Mouse (Mus musculus) hindbrain, embryonic 11.5 days (tissue): ENCODE data around the gene Art2b. TPM values are rescaled to one million over a fixed set of nuclear protein-coding genes. Genes with fewer than 3 reads are reported as not detected.
"Not testable (repeated sequence)": the region's sequence is repeated elsewhere in the genome, so short reads cannot be mapped to it uniquely, and the experiment has no call there.

ENCODE experiments used
- ATAC-seq: fragments of 200-750 bp; cut with Nextera tagmentation; 2 replicates; pipeline ENCODE4 v1.8.0; 2017; ENCODE audit warnings: mild to moderate bottlenecking, moderate TSS enrichment, moderate library complexity; ENCODE audit not compliant: low FRiP score
- DNase-seq: peaks from one replicate; pipeline ENCODE4 v3.0.0-alpha.2; 2015; ENCODE audit warnings: low spot score
- H3K27ac ChIP-seq: fragments of 300-500 bp; sonication (generic); 2 replicates; pipeline ENCODE4 v1.5.1; 2014; ENCODE audit warnings: mild to moderate bottlenecking, low read depth, low read length
- H3K27me3 ChIP-seq: fragments of 300-500 bp; sonication (generic); 2 replicates; pipeline ENCODE4 v1.6.1; 2014; ENCODE audit warnings: mild to moderate bottlenecking, low read length, moderate library complexity, mixed read lengths; ENCODE audit not compliant: control insufficient read depth, insufficient read depth
- H3K36me3 ChIP-seq: fragments of 300-500 bp; sonication (generic); 2 replicates; pipeline ENCODE4 v1.6.1; 2014; ENCODE audit warnings: mild to moderate bottlenecking, low read length, moderate library complexity, mixed read lengths; ENCODE audit not compliant: control insufficient read depth, insufficient read depth
- H3K4me1 ChIP-seq: fragments of 300-500 bp; sonication (generic); replicated peaks from 2 replicates; pipeline ENCODE4 v1.6.1; 2014; ENCODE audit warnings: low read length, mixed read lengths; ENCODE audit not compliant: control insufficient read depth, insufficient read depth
- H3K4me2 ChIP-seq: fragments of 300-500 bp; sonication (generic); replicated peaks from 2 replicates; pipeline ENCODE4 v1.6.1; 2014; ENCODE audit warnings: mild to moderate bottlenecking, low read depth, low read length
- H3K4me3 ChIP-seq: fragments of 300-500 bp; sonication (generic); 2 replicates; pipeline ENCODE4 v1.5.1; 2014; ENCODE audit warnings: low read depth, low read length
- H3K9ac ChIP-seq: fragments of 300-500 bp; sonication (generic); 2 replicates; pipeline ENCODE4 v1.6.1; 2014; ENCODE audit warnings: low read depth, low read length
- H3K9me3 ChIP-seq: fragments of 300-500 bp; sonication (generic); 2 replicates; pipeline ENCODE4 v1.6.1; 2016; ENCODE audit warnings: low read length; ENCODE audit not compliant: control insufficient read depth
- WGBS: fragments of 180-500 bp; shearing (Covaris S2); extraction: QIAGEN DNeasy Blood & Tissue Kit; methylation state at CpG from one replicate; pipeline ENCODE4 v1.1.7; 2014; 5-methylcytosine and 5-hydroxymethylcytosine counted together
- polyA plus RNA-seq: library from polyadenylated mRNA; unstranded; fragments of >200 nt; fragmentation: Nextera tagmentation; extraction: Ambion mirVana; gene quantifications from 2 replicates; pipeline ENCODE4 v1.2.1, GENCODE M21; 2014

Gene Art2b
- polyA plus RNA-seq: not detected in 2 replicates

- Histone ChIP-seq H3K4me2 (no peak within 1 kb of the TSS), H3K27me3 (no peaks in the 10 kb centered on the region), H3K4me3 (no peak within 1 kb of the TSS), H3K4me1 (no peaks in the 10 kb centered on the region), H3K9ac (no peak within 1 kb of the TSS), H3K36me3 (no peaks in the 10 kb centered on the region), H3K27ac (no peak within 1 kb of the TSS), H3K9me3 (no peaks in the 10 kb centered on the region)
- no peak for ATAC-seq
- WGBS: 92% methylated on average over 5 of the region's 5 CpGs
- DNase-seq: no peak
Measured at GRCm38 (mm10) chr7:101585408-101585807, at the start of gene Art2b. Gene Art2b (minus strand): TSS chr7:101585600.

- ATAC-seq (no peak), DNase-seq (no peak)
- Histone ChIP-seq H3K36me3 (no peaks in the 10 kb centered on the region), H3K4me3 (no peak overlapping the region), H3K27me3 (no peaks in the 10 kb centered on the region), H3K9ac (no peak overlapping the region), H3K27ac (no peak overlapping the region), H3K9me3 (no peaks in the 10 kb centered on the region), H3K4me2 (no peak overlapping the region), H3K4me1 (no peaks in the 10 kb centered on the region)
- 86% methylated on average over 4 of the region's 4 CpGs for WGBS
Measured at GRCm38 (mm10) chr7:101634513-101634912, 49.1 kb upstream of the Art2b start.

DNA sequence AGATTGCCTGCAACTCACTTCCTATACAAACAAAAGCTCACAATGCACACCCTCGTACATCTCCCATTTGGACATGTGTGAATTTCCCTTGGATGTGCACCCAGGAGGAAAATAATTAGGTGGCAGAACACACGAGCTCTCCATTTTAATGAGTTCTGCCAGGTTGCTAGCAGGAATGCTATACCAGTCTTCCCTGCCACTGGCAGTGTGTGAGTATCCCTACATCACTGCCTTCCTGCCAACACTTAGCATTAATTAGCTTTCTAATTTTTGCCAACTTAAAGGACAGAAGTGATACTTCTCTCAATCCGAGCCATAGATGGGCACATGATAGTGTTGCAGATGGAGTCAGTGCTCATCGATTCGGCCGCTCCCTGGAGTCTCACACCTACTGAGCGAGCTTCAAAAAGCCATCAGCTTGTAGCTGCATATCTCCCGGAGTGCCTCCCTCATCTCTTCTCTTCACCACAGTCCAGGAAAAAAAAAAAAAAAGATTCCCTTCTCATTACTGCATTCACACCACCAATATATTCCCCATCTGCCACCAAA, 48.3 kb upstream of the Art2b start:
- 82% methylated on average over 8 of the region's 8 CpGs for WGBS
- no peak for ATAC-seq
- Histone ChIP-seq H3K27me3 (no peaks in the 10 kb centered on the region), H3K4me1 (no peaks in the 10 kb centered on the region), H3K36me3 (no peaks in the 10 kb centered on the region), H3K9me3 (no peaks in the 10 kb centered on the region), H3K27ac (no peak overlapping the region), H3K4me2 (no peak overlapping the region), H3K4me3 (no peak overlapping the region), H3K9ac (no peak overlapping the region)
- no peak for DNase-seq

DNA sequence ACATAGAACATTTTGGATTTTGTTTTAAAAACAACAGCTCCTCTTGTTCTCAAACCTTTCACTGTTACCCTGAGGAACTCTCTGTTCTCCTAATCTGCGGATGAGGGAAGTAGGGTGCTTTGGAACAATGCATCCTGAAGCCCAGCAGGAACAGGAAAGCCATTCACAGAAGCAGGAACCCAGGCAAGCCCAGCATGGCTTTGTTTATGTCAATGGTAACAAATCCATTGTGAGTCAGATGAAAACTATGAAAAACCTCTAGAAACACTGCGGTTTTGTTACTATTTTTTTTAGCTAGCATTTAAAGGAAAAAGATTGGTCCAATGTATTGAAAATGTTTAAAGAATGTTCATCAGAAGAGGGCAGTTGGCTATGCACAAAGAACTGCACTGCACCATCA, 43.1 kb upstream of the Art2b start:
- no peaks in the 10 kb centered on the region for H3K27me3 ChIP-seq
- no peak overlapping the region for H3K4me2 ChIP-seq
- H3K36me3 ChIP-seq: no peaks in the 10 kb centered on the region
- WGBS: 57% methylated on average over 2 of the region's 2 CpGs
- no peaks in the 10 kb centered on the region for H3K9me3 ChIP-seq
- DNase-seq (no peak), ATAC-seq (no peak)
- H3K9ac ChIP-seq: no peak overlapping the region
- no peak overlapping the region for H3K4me3 ChIP-seq
- no peak overlapping the region for H3K27ac ChIP-seq
- no peaks in the 10 kb centered on the region; the same call in 1 of the 2 replicates for H3K4me1 ChIP-seq

DNA sequence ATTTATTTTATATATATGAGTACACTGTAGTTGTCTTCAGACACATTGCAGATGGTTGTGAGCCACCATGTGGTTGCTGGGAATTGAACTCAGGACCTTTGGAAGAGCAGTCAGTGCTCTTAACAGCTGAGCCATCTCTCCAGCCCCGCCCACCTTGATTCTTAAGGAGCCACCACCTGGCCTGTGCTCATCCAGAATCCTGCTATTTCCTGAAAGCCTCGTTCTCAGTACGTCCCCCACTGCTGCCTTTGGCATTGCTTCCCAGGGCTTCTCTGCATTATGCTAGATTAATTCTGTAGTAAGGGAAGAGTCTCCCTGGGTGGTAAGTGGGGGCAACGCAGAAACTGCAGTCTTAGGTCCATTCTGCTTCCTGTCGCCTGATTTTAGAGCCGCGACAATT, 41.8 kb upstream of the Art2b start:
- DNase-seq: not testable (repeated sequence)
- 65% methylated on average over 7 of the region's 7 CpGs for WGBS

GRCm38 (mm10) chr7:101624283-101624682, 38.9 kb upstream of the Art2b start:
- Histone ChIP-seq H3K27me3 (no peaks in the 10 kb centered on the region), H3K36me3 (no peaks in the 10 kb centered on the region), H3K9ac (no peak overlapping the region), H3K27ac (no peak overlapping the region), H3K4me2 (no peak overlapping the region), H3K4me1 (no peaks in the 10 kb centered on the region; the same call in 1 of the 2 replicates), H3K9me3 (no peaks in the 10 kb centered on the region), H3K4me3 (no peak overlapping the region)
- no peak for ATAC-seq
- WGBS: 57% methylated on average over 6 of the region's 6 CpGs
- no peak for DNase-seq

More for the DNA sequence above, 41.8 kb upstream of the Art2b start:
- not testable (repeated sequence) for H3K9ac ChIP-seq, H3K36me3 ChIP-seq, H3K9me3 ChIP-seq, H3K4me3 ChIP-seq, H3K4me1 ChIP-seq, H3K4me2 ChIP-seq, H3K27me3 ChIP-seq, H3K27ac ChIP-seq, ATAC-seq

DNA sequence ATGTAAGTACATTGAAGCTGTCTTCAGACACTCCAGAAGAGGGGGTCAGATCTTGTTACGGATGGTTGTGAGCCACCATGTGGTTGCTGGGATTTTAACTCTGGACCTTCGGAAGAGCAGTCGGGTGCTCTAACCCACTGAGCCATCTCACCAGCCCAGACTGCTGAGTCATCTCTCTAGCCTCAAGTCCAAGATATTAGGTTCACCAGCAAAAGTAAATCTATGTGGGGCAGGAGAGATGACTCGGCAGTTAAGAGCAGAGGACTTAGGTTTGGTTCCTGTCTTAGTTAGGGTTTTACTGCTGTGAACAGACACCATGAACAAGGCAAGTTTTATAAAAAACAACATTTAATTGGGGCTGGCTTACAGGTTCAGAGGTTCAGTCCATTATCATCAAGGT, 36.5 kb upstream of the Art2b start:
- H3K27me3 ChIP-seq, H3K4me2 ChIP-seq, H3K4me3 ChIP-seq, H3K9me3 ChIP-seq, H3K9ac ChIP-seq, H3K27ac ChIP-seq, H3K36me3 ChIP-seq, H3K4me1 ChIP-seq, ATAC-seq, DNase-seq: not testable (repeated sequence)
- 88% methylated on average over 4 of the region's 4 CpGs for WGBS

DNA sequence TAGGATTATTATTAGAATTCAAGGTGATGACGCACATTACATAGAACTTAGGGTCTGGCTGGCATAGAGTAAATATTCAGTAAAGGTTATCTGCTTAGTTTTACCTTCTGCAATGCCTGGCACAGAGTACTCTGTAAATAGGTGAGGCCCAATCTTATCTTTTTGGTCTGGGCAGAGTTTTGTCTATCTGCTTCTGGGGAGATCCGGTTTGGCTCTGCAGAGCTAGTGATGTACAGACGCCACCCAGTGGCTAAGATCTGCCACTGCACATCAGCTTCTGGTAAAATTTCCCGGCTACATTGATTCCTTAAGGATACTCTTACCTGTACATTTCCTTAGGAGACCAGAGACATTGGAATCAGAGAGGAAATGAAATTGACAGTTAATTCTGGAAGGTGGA, 35.0 kb upstream of the Art2b start:
- Histone ChIP-seq H3K9ac (no peak overlapping the region), H3K4me3 (no peak overlapping the region), H3K27me3 (no peaks in the 10 kb centered on the region), H3K4me2 (no peak overlapping the region), H3K36me3 (no peaks in the 10 kb centered on the region), H3K9me3 (no peaks in the 10 kb centered on the region), H3K27ac (no peak overlapping the region), H3K4me1 (no peaks in the 10 kb centered on the region; the same call in 1 of the 2 replicates)
- DNase-seq (peak; percentile 73), ATAC-seq (no peak)
- WGBS: 27% methylated on average over 4 of the region's 4 CpGs

- H3K4me3 ChIP-seq: no peak overlapping the region
- DNase-seq: no peak
- ATAC-seq: no peak
- H3K9me3 ChIP-seq: no peaks in the 10 kb centered on the region
- H3K4me2 ChIP-seq: no peak overlapping the region
- H3K4me1 ChIP-seq: no peaks in the 10 kb centered on the region
- no peak overlapping the region for H3K9ac ChIP-seq
- WGBS: 87% methylated on average over 7 of the region's 7 CpGs
- no peak overlapping the region for H3K27ac ChIP-seq
- no peaks in the 10 kb centered on the region for H3K36me3 ChIP-seq
- no peaks in the 10 kb centered on the region for H3K27me3 ChIP-seq
Measured at GRCm38 (mm10) chr7:101618273-101618672, 32.9 kb upstream of the Art2b start.
